Mouse (Mus musculus): ENCODE results near the gene Gm10300. TPM values are rescaled to one million over a fixed set of nuclear protein-coding genes. Genes with fewer than 3 reads are reported as not detected.
A peak's percentile ranks its signal among the peaks of the same experiment; 100 is the strongest.

Gm10300 gene
- not detected for total RNA-seq (2021)

GRCm38 (mm10) chr4:132074077-132074932 lies at the start of gene Gm10300:
Gene Gm10300 (plus strand): TSS chr4:132074697.
- intact Hi-C loops (cut with DNase I), result loop anchor here (2.0 kb wide), 1 partner anchor 26 kb away; no protein-coding TSS in a partner anchor
- DNase-seq (ENCODE audit: low spot score in 2 of 2), result peak in 1 of 2 experiments; percentile 18

- intact Hi-C loops (cut with DNase I), result no loop called here
- DNase-seq (ENCODE audit: low spot score in 2 of 2), result no peak
These were observed 49.2 kb upstream of the Gm10300 start for GRCm38 (mm10) chr4:132025264-132025663.

GRCm38 (mm10) chr4:132025738-132026527 lies 48.6 kb upstream of the Gm10300 start:
- intact Hi-C loops (cut with DNase I), result no loop called here
- no peak for DNase-seq (ENCODE audit: low spot score in 2 of 2)

GRCm38 (mm10) chr4:132027167-132027566 lies 47.3 kb upstream of the Gm10300 start:
- DNase-seq (ENCODE audit: low spot score in 2 of 2), result no peak
- intact Hi-C loops (cut with DNase I), result no loop called here

GRCm38 (mm10) chr4:132027806-132028205 lies 46.7 kb upstream of the Gm10300 start:
- DNase-seq (ENCODE audit: low spot score in 2 of 2), result no peak
- intact Hi-C loops (cut with DNase I), result no loop called here

GRCm38 (mm10) chr4:132029851-132030741 lies 44.4 kb upstream of the Gm10300 start:
- DNase-seq (ENCODE audit: low spot score in 2 of 2), result no peak
- intact Hi-C loops (cut with DNase I), result loop anchor here (5.0 kb wide), 1 partner anchor 47 kb away; the partner anchor contains the start of gene Epb41

GRCm38 (mm10) chr4:132033183-132033582 lies 41.3 kb upstream of the Gm10300 start:
- no peak for DNase-seq (ENCODE audit: low spot score in 2 of 2)
- intact Hi-C loops (cut with DNase I), result loop anchor here (5.0 kb wide), 1 partner anchor 44 kb away; the partner anchor contains the start of gene Epb41

GRCm38 (mm10) chr4:132034242-132034641 lies 40.3 kb upstream of the Gm10300 start:
- intact Hi-C loops (cut with DNase I), result loop anchor here (5.0 kb wide), 1 partner anchor 43 kb away; the partner anchor contains the start of gene Epb41
- DNase-seq (ENCODE audit: low spot score in 2 of 2), result no peak

- intact Hi-C loops (cut with DNase I), result no loop called here
- DNase-seq (ENCODE audit: low spot score in 2 of 2), result no peak
These were observed 37.4 kb upstream of the Gm10300 start for GRCm38 (mm10) chr4:132037137-132037536.

GRCm38 (mm10) chr4:132037991-132038390 lies 36.5 kb upstream of the Gm10300 start:
- no peak for DNase-seq (ENCODE audit: low spot score in 2 of 2)
- intact Hi-C loops (cut with DNase I), result no loop called here

GRCm38 (mm10) chr4:132038809-132039208 lies 35.7 kb upstream of the Gm10300 start:
- intact Hi-C loops (cut with DNase I), result no loop called here
- no peak for DNase-seq (ENCODE audit: low spot score in 2 of 2)

- intact Hi-C loops (cut with DNase I), result no loop called here
- no peak for DNase-seq (ENCODE audit: low spot score in 2 of 2)
These were observed 35.0 kb upstream of the Gm10300 start for GRCm38 (mm10) chr4:132039521-132039920.

- DNase-seq (ENCODE audit: low spot score in 2 of 2), result peak in 1 of 2 experiments; percentile 14
- intact Hi-C loops (cut with DNase I), result no loop called here
These were observed 34.4 kb upstream of the Gm10300 start for GRCm38 (mm10) chr4:132039975-132040645.

GRCm38 (mm10) chr4:132041471-132042332 lies 32.8 kb upstream of the Gm10300 start:
- no peak for DNase-seq (ENCODE audit: low spot score in 2 of 2)
- intact Hi-C loops (cut with DNase I), result no loop called here

GRCm38 (mm10) chr4:132043726-132044125 lies 30.8 kb upstream of the Gm10300 start:
- DNase-seq (ENCODE audit: low spot score in 2 of 2), result peak in 1 of 2 experiments; percentile 26
- intact Hi-C loops (cut with DNase I), result no loop called here

- intact Hi-C loops (cut with DNase I), result loop anchor here (2.0 kb wide), 1 partner anchor 26 kb away; the partner anchor contains the start of genes Epb41 and Gm10300
These were observed 26.2 kb upstream of the Gm10300 start for GRCm38 (mm10) chr4:132048011-132048991.

More at GRCm38 (mm10) chr4:132048011-132048991, 26.2 kb upstream of the Gm10300 start:
- peak; percentile 16 to 20 for DNase-seq (ENCODE audit: low spot score in 2 of 2)
